Mouse (Mus musculus) cerebellum, adult 8-10 months (tissue): ENCODE data around the gene Apob.

ENCODE experiments used
- DNase-seq: peaks from one replicate; pipeline ENCODE4 v3.0.0; 2022

The Apob gene

DNA sequence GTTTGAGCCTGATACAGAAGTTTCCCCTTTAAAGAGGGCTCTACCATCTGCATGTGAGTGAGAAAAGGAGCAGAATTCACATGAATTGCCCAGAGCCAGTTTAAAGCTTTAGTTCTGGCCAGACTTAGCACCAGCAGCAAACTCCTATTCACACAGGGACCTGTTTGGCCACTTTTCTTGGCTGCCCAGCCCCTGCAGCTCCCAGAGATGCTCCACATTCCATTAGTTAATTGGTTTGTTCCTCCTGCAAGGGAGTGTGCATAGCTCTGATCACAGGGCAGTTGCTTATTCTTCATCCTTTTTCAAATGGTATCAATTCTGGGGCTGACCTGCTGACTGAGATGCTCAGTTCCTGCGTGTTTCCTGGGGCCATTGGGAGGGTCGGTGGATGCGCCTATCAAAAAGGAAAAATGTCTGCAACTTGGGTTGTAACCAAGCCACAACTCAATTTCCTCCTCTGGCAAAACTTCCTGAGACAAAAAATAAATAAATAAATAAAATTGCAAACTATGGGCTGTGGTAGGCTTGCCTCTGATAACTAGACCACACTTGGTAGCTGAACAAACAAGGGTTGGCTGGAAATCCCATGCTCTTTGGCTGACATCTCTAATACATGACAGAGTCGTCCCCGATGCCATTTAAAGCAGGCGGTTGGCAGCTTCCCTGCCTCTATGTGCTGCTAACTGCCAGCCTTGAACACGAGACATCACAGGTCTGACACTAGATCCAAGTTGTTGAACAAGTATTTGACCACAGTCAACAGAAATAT, 65.4 kb downstream of the Apob start:
- DNase-seq: no peak

DNA sequence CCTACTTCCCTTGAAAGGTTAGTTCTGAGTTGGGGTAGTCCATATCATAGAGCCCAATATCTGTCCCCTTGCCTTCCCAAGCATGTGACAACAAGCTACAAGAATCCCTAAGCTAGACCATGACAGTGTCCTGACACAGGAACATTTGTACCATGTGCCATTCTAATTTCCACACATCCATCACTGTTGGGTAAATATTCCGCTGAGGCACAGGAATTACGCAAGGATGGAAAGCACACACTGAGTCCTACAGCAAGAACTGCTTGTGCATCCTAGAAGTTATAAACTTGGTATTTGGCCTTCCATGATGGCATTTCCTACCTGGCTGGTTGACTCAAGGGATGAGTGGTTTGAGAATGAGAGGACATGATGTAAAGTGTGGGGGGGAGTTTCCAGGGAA, 69.6 kb downstream of the Apob start:
- DNase-seq: no peak

DNA sequence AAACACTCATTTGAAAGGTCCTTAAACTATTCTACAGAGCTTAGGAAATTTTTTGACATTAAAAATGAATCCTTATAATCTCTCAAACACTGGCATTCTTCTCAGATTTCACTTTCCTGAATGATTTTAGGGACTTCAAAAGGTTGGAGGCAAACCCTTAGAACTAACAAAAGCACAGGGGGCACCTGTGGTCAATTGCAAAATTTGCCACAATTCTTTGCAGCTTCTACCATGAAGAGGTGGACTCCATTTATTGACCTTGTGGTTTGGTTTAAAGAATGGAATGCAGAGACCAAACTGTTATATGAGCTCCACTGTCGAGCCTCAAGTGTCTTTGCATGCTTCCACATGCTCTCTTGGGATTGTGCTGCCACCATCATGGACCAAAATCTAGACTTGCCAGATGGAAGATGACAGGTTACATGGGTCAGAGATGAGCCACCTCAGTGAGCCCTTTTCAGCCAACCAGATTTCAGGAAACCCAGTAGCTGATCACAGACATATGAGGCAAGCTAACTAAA, 70.4 kb downstream of the Apob start:
- no peak for DNase-seq

DNA sequence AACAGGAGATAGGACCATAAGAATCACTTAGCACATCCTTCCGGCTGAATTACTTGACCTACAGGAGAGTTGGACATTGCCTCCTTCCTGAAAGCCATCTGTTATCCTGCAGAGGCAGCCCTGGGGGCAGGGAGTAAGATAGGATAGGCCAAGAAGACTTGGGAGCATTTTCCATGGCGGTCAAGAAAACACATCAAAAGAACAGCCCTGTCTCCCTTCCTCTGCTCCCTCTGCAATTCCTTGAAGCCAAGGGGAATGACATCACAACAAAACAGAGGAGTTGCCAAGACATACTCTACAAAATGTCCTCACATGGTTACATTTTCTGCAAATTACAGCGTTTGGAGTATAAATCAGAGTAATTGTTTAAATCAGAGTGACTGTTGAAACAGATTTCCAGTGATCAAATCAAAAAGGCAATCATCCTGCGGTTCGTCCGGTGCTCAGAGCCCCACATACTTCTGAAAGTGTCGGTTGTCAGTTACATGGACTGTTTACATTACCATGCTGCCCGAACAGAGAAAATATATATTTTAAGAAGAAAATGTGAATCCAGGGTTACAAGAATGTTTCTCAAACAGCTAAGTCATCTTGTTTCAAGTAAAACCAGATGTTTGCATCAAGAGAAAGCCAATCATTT, 78.7 kb downstream of the Apob start:
- DNase-seq: no peak

DNA sequence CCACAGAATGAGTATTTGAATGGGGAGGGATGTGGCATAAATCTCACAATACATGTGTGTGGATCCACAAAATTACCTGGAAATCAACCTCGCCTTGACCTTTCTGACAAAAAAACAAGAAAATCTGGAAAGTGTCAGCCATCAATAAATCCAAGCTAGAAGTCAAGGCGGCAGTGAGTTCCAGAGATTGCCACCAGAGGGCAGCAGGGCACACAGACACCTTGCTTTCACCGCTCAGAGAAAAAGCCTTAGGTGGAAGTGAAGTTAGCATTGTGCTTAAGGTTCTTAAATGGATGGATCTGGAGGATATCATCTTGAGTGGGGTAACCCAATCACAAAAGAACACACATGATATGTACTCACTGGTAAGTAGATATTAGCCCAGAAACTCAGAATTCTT, 82.1 kb downstream of the Apob start:
- peak; percentile 53 for DNase-seq

DNA sequence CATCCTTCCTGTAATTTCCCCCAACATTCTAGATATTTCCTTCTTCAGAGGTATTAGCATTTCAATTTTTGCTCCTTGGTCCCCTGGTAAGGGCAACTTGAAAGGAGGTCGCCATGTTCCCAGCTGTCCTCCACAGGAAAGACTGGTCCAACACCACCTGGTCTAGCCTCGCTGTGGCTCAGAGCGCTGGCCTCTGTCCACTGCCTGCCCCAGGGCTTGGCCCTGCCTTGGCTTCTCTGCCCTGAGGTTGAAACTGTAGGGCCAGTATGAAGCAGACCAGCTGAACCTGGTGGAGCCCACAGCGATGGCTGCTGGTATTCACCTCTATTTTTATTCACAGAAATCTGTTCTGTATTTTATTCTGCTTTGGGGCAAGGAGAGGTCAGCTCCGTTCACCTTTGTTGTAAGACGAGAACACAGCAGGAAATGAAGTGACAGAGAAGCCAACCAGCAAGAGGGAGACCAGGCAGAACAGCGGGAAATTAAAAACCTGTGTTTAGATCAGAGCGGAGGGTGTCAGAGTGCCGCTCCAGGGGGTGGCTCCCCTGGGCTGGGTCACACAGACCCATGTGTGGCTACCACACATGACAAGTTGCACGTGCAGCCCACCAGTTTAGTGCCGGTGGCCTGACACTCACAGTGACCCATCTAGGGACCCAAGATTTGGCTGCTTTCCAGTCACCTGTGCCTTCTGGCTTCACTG, 86.1 kb downstream of the Apob start:
- no peak for DNase-seq
